Mouse (Mus musculus): Measurements from ENCODE around the gene Rsph3b.

GRCm38 (mm10) chr17:6865580-6865979 is 82.9 kb downstream of the Rsph3b start:
- no peak for TF ChIP-seq CTCF (IDR thresholded peaks at IDR 0.05; ENCODE audit: low read depth, low read length)
- no peak for TF ChIP-seq POLR2A (IDR thresholded peaks at IDR 0.05; ENCODE audit: insufficient read depth, low read length)
- no peak for TF ChIP-seq EP300 (IDR thresholded peaks at IDR 0.05; ENCODE audit: insufficient read depth, low read depth, low read length)
